Mouse (Mus musculus) forebrain, embryonic 14.5 days (tissue): ENCODE measurements around the gene Cbx2. TPM values are rescaled to one million over a fixed set of nuclear protein-coding genes. Genes with fewer than 3 reads are reported as not detected.

Experiments
- ATAC-seq: fragments of 200-750 bp; cut with Nextera tagmentation; 2 replicates; pipeline ENCODE4 v1.8.0; 2017; ENCODE audit warnings: mild to moderate bottlenecking, moderate library complexity
- DNase-seq: peaks from one replicate; pipeline ENCODE4 v3.0.0-alpha.2; 2015; ENCODE audit warnings: low spot score
- H3K27ac ChIP-seq: fragments of 300-500 bp; sonication (generic); 2 replicates; pipeline ENCODE4 v1.5.1; 2014; ENCODE audit warnings: low read depth, mild to moderate bottlenecking, control low read depth, low read length, moderate library complexity
- H3K27me3 ChIP-seq: fragments of 300-500 bp; sonication (generic); replicated peaks from 2 replicates; pipeline ENCODE4 v1.6.1; 2014; ENCODE audit warnings: low read length, control low read depth, mixed read lengths; ENCODE audit not compliant: control insufficient read depth, insufficient read depth
- H3K36me3 ChIP-seq: fragments of 300-500 bp; sonication (generic); 2 replicates; pipeline ENCODE4 v1.6.1; 2014; ENCODE audit warnings: low read length, control low read depth; ENCODE audit not compliant: control insufficient read depth, insufficient read depth
- H3K4me1 ChIP-seq: fragments of 300-500 bp; sonication (generic); 2 replicates; pipeline ENCODE4 v1.6.1; 2014; ENCODE audit warnings: antibody characterized with exemption, low read length, control low read depth; ENCODE audit not compliant: control insufficient read depth, insufficient read depth
- H3K4me2 ChIP-seq: fragments of 300-500 bp; sonication (generic); 2 replicates; pipeline ENCODE4 v1.6.1; 2014; ENCODE audit warnings: mild to moderate bottlenecking, control low read depth, low read length
- H3K4me3 ChIP-seq: fragments of 300-500 bp; sonication (generic); 2 replicates; pipeline ENCODE4 v1.5.1; 2014; ENCODE audit warnings: low read depth, low read length, control low read depth
- H3K9ac ChIP-seq: fragments of 300-500 bp; sonication (generic); 2 replicates; pipeline ENCODE4 v1.6.1; 2014; ENCODE audit warnings: mild to moderate bottlenecking, low read length, control low read depth, moderate library complexity
- H3K9me3 ChIP-seq: fragments of 300-500 bp; sonication (generic); replicated peaks from 2 replicates; pipeline ENCODE4 v1.6.1; 2016; ENCODE audit warnings: low read length, control low read depth, mixed read lengths; ENCODE audit not compliant: control insufficient read depth
- WGBS: fragments of 180-500 bp; shearing (Covaris S2); extraction: QIAGEN DNeasy Blood & Tissue Kit; methylation state at CpG from one replicate; pipeline ENCODE4 v1.1.7; 2014; 5-methylcytosine and 5-hydroxymethylcytosine counted together
- polyA plus RNA-seq: library from polyadenylated mRNA; unstranded; fragments of >200 nt; fragmentation: Nextera tagmentation; extraction: Ambion mirVana; gene quantifications from 2 replicates; pipeline ENCODE4 v1.2.1, GENCODE M21; 2014

Gene Cbx2
- polyA plus RNA-seq, 1 experiment from 2014 or later = 19.2 TPM

DNA sequence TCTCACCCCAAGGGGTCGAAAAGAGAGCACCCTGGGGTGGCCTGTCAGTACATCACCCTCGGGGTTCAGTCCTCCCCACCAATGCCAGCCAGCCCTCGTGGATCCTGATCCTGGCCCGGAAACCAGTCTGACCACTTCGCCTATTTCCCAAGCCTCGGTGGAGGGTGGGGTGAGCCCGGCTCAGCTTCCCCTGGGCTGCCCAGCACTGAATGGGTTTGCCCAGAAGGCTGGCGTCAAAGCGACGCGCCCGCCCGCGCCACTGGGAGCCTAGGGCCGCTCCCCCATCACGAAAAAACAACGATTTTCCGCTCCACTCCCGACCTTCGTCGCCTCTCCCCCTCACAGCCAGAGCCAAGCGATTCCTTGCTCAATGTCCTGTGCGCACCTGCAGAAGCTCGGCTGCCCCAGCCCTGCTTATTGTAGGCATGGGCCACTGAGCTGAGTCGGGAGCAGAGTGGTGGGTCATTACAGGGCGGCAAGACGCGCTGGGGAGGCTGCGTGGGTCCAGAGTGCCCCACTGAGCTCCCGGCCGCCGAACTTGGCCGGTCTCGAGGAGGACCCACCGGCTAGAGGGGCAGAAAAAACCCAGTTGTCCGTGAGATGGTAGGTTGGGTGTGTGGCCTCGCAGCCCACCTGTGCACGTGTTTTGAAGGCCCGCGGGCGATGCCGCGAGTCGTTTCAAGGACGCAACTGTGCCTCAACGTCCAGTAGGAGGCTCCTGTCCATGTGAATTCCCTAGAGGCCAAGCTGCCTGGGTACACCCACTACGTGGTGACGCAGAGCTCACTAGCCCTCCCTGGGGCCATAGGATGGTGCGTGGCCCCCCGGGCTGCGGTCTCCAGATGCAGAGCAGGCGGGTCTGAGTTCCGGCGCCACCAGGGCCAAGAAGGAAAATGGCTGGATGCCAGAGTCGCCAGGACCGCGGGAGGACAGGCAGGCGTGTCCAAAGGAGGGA, 35.6 kb downstream of the Cbx2 start:
- peak overlapping the region; percentile 41 for H3K9ac ChIP-seq
- no peaks in the 10 kb centered on the region for H3K9me3 ChIP-seq
- H3K4me1 ChIP-seq = peaks cover 30% of the 10 kb centered on the region
- peak overlapping the region; percentile 37 for H3K4me2 ChIP-seq
- no peaks in the 10 kb centered on the region for H3K36me3 ChIP-seq
- 3% methylated on average over 58 of the region's 58 CpGs for WGBS
- ATAC-seq = no peak
- peak overlapping the region; percentile 16 for H3K4me3 ChIP-seq
- H3K27me3 ChIP-seq = peaks cover 54% of the 10 kb centered on the region
- no peak overlapping the region for H3K27ac ChIP-seq
- no peak for DNase-seq

DNA sequence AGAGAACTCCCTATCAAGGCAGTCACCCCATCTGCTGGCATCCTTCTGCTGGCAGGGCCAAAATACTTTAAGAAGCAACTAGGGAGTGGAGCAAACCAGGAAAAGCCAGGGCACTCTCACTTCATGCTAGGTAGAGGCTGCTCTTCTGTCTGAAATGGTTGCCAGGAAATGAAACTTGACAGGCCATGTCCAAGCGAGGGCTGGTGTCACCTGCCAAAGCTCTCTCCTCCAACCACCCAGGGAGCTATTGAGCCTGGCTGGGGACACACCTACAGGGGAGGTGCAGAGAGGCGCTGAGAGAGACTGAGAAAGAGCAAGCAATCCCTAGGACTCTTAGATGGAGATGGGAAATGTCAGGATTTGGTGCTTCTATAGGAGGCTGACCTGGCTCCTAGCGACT, 36.5 kb downstream of the Cbx2 start:
- no peak overlapping the region for H3K4me3 ChIP-seq
- WGBS = 14% methylated on average over 3 of the region's 3 CpGs
- peaks cover 30% of the 10 kb centered on the region for H3K4me1 ChIP-seq
- DNase-seq (no peak), ATAC-seq (no peak)
- no peaks in the 10 kb centered on the region for H3K36me3 ChIP-seq
- no peak overlapping the region for H3K9ac ChIP-seq
- H3K4me2 ChIP-seq = no peak overlapping the region
- no peak overlapping the region for H3K27ac ChIP-seq
- no peaks in the 10 kb centered on the region for H3K9me3 ChIP-seq
- H3K27me3 ChIP-seq = peaks cover 54% of the 10 kb centered on the region

GRCm38 (mm10) chr11:119066841-119067240, 44.1 kb downstream of the Cbx2 start:
- DNase-seq (no peak), ATAC-seq (no peak)
- Histone ChIP-seq H3K4me3 (no peak overlapping the region), H3K27me3 (0 out of 2 replicates have a peak, but pooled peaks cover 5% of the 10 kb centered on the region), H3K4me2 (no peak overlapping the region), H3K9ac (no peak overlapping the region), H3K9me3 (no peaks in the 10 kb centered on the region), H3K27ac (no peak overlapping the region), H3K36me3 (no peaks in the 10 kb centered on the region), H3K4me1 (no peaks in the 10 kb centered on the region)
- 76% methylated on average over 8 of the region's 8 CpGs for WGBS

GRCm38 (mm10) chr11:119072239-119072638, 49.5 kb downstream of the Cbx2 start:
- WGBS = 93% methylated on average over 7 of the region's 7 CpGs
- Histone ChIP-seq H3K27ac (no peak overlapping the region), H3K4me3 (no peak overlapping the region), H3K4me2 (no peak overlapping the region), H3K9ac (no peak overlapping the region), H3K9me3 (no peaks in the 10 kb centered on the region), H3K27me3 (no peaks in the 10 kb centered on the region), H3K4me1 (no peaks in the 10 kb centered on the region), H3K36me3 (no peaks in the 10 kb centered on the region)
- ATAC-seq (no peak), DNase-seq (no peak)

DNA sequence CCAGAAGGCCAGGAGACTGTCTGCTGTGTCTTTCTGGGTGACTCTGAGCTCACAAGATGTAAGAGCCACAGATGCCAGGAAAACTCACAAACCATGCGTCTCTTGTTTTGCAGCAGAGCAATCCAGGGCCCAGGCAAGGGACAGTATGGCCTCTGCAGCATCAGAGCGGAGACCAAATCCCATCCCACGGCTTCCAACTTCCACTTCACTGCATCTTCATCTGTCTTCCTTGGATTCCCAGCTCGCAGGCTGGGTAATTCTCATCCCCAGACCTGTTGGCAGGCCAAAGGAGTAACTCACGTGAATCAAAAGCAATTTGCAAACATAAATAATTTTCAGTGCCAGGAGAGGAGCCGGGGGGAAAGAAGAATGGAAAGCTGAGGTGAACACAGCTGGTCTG, 50.2 kb downstream of the Cbx2 start:
- H3K4me3 ChIP-seq = no peak overlapping the region
- DNase-seq = no peak
- H3K9me3 ChIP-seq = no peaks in the 10 kb centered on the region
- no peaks in the 10 kb centered on the region for H3K27me3 ChIP-seq
- ATAC-seq = no peak
- H3K4me2 ChIP-seq = no peak overlapping the region
- no peaks in the 10 kb centered on the region for H3K36me3 ChIP-seq
- 50% methylated on average over 6 of the region's 6 CpGs for WGBS
- peaks cover 4% of the 10 kb centered on the region for H3K4me1 ChIP-seq
- no peak overlapping the region for H3K27ac ChIP-seq
- peak overlapping the region; percentile 35; the same call in 1 of the 2 replicates for H3K9ac ChIP-seq

DNA sequence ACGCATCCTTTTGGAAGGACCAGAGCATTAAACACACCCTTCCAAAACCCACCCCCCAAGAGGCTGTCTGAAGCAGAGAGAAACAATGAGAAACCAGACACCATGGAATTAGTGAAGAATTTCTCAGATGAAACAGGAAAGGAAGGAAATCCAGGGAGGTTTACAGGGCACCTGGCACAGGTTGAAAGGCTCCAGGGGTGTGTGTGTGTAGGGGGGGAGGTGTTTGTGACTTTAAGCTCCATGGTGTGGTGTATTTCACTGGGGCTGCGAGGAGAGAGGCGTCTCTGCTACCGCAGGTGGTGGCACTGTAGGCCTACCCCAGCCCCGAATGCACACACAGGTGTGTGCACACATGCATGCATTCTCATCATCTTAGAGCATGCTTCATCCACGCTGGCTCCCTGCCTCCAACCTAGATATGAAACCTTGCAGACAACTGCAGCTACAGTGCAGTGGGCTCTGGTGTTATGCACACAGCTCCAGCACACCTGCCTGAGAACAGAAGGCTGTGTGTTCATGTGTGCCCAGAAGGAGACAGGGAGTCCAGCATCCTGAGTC, 51.2 kb downstream of the Cbx2 start:
- ATAC-seq = no peak
- Histone ChIP-seq H3K4me2 (no peak overlapping the region), H3K9ac (no peak overlapping the region), H3K36me3 (no peaks in the 10 kb centered on the region), H3K27ac (no peak overlapping the region), H3K27me3 (no peaks in the 10 kb centered on the region), H3K9me3 (no peaks in the 10 kb centered on the region), H3K4me1 (peaks cover 14% of the 10 kb centered on the region), H3K4me3 (no peak overlapping the region)
- DNase-seq = no peak
- 64% methylated on average over 6 of the region's 6 CpGs for WGBS

- Histone ChIP-seq H3K4me3 (no peak overlapping the region), H3K27me3 (peaks cover 7% of the 10 kb centered on the region), H3K9ac (no peak overlapping the region), H3K36me3 (peaks cover 13% of the 10 kb centered on the region), H3K4me2 (no peak overlapping the region), H3K4me1 (peaks cover 27% of the 10 kb centered on the region), H3K27ac (no peak overlapping the region), H3K9me3 (no peaks in the 10 kb centered on the region)
- DNase-seq (no peak), ATAC-seq (no peak)
- WGBS = 93% methylated on average over 5 of the region's 5 CpGs
Measured at GRCm38 (mm10) chr11:119075805-119076204, 53.0 kb downstream of the Cbx2 start.

DNA sequence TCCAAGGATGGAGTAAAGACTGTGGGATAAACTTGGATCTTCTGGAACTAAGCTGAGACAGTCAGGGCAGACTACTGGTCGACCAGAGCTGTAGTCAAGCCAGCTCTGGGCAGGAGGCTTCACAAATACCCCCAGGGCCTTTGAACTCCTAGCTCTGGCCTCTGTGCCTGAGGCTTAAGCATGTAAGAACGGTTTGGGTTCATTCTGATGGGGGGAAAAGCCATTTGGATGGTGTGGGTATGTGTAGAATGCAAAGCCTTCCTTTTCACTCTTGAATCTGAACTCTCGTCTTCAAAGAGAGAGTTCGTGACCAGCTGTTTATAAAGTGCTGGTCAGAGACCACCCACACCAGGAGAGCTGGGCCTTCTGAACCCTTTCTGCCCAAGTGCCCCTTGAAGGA, 55.0 kb downstream of the Cbx2 start:
- Histone ChIP-seq H3K9me3 (no peaks in the 10 kb centered on the region), H3K27ac (peak overlapping the region; percentile 81), H3K36me3 (peaks cover 30% of the 10 kb centered on the region), H3K4me1 (peaks cover 44% of the 10 kb centered on the region), H3K27me3 (peaks cover 21% of the 10 kb centered on the region), H3K4me2 (no peak overlapping the region), H3K4me3 (no peak overlapping the region), H3K9ac (no peak overlapping the region)
- ATAC-seq (no peak), DNase-seq (no peak)
- 73% methylated on average over 4 of the region's 4 CpGs for WGBS
